Mouse (Mus musculus) heart, embryonic 15.5 days (tissue): ENCODE measurements around the gene Zcchc14. TPM values are rescaled to one million over a fixed set of nuclear protein-coding genes. Genes with fewer than 3 reads are reported as not detected.

Experiments used
- ATAC-seq: fragments of 200-750 bp; cut with Nextera tagmentation; replicated peaks from 2 replicates; pipeline ENCODE4 v1.8.0; 2017; ENCODE audit warnings: low read depth, moderate TSS enrichment; ENCODE audit not compliant: insufficient number of reproducible peaks, insufficient read depth, low FRiP score
- H3K27ac ChIP-seq: fragments of 300-500 bp; sonication (generic); 2 replicates; pipeline ENCODE4 v1.5.1; 2015; ENCODE audit warnings: mild to moderate bottlenecking, inconsistent platforms
- H3K27me3 ChIP-seq: fragments of 300-500 bp; sonication (generic); 2 replicates; pipeline ENCODE4 v1.6.1; 2015; ENCODE audit warnings: inconsistent platforms
- H3K36me3 ChIP-seq: fragments of 300-500 bp; sonication (generic); 2 replicates; pipeline ENCODE4 v1.6.1; 2015; ENCODE audit warnings: mild to moderate bottlenecking, inconsistent platforms
- H3K4me1 ChIP-seq: fragments of 300-500 bp; sonication (generic); replicated peaks from 2 replicates; pipeline ENCODE4 v1.6.1; 2015; ENCODE audit warnings: inconsistent platforms
- H3K4me2 ChIP-seq: fragments of 300-500 bp; sonication (generic); 2 replicates; pipeline ENCODE4 v1.6.1; 2015; ENCODE audit warnings: inconsistent platforms, mild to moderate bottlenecking, moderate library complexity
- H3K4me3 ChIP-seq: fragments of 300-500 bp; sonication (generic); 2 replicates; pipeline ENCODE4 v1.5.1; 2015; ENCODE audit warnings: mild to moderate bottlenecking, inconsistent platforms
- H3K9ac ChIP-seq: fragments of 300-500 bp; sonication (generic); 2 replicates; pipeline ENCODE4 v1.6.1; 2015; ENCODE audit warnings: mild to moderate bottlenecking, inconsistent platforms
- H3K9me3 ChIP-seq: fragments of 300-500 bp; sonication (generic); replicated peaks from 2 replicates; pipeline ENCODE4 v1.6.1; 2016; ENCODE audit warnings: inconsistent platforms
- WGBS: fragments of 180-500 bp; shearing (Covaris S2); methylation state at CpG from one replicate; pipeline ENCODE4 v1.1.7; 2015; ENCODE audit warnings: mixed read lengths; 5-methylcytosine and 5-hydroxymethylcytosine counted together
- polyA plus RNA-seq: library from polyadenylated mRNA; unstranded; fragments of >200 nt; fragmentation: Nextera tagmentation; extraction: Ambion mirVana; gene quantifications from 2 replicates; pipeline ENCODE4 v1.2.1, GENCODE M21; 2015

Gene Zcchc14
- 7.8 and 8.8 TPM in 2 replicates for polyA plus RNA-seq

- peak; percentile 98 for ATAC-seq
- Histone ChIP-seq H3K36me3 (no peaks in the 10 kb centered on the region), H3K9ac (peak within 1 kb of the TSS; percentile 91), H3K4me1 (peaks cover 53% of the 10 kb centered on the region), H3K27me3 (no peaks in the 10 kb centered on the region), H3K4me2 (peak within 1 kb of the TSS; percentile 98), H3K27ac (peak within 1 kb of the TSS; percentile 96), H3K4me3 (peak within 1 kb of the TSS; percentile 86), H3K9me3 (no peaks in the 10 kb centered on the region)
- WGBS = under 1% methylated on average over 62 of the region's 67 CpGs
Measured at GRCm38 (mm10) chr8:121652774-121653323, at the start of gene Zcchc14. Zcchc14 (minus strand) TSS chr8:121652901.

- Histone ChIP-seq H3K4me2 (no peak overlapping the region), H3K27ac (no peak overlapping the region), H3K9ac (no peak overlapping the region), H3K9me3 (no peaks in the 10 kb centered on the region), H3K4me1 (peaks cover 9% of the 10 kb centered on the region), H3K27me3 (peaks cover 2% of the 10 kb centered on the region), H3K4me3 (no peak overlapping the region), H3K36me3 (no peaks in the 10 kb centered on the region)
- ATAC-seq = no peak
- WGBS = 88% methylated on average over 2 of the region's 2 CpGs
Measured at GRCm38 (mm10) chr8:121699936-121700335, 47.2 kb upstream of the Zcchc14 start.

GRCm38 (mm10) chr8:121698615-121699101, 46.0 kb upstream of the Zcchc14 start:
- Histone ChIP-seq H3K27ac (no peak overlapping the region), H3K4me2 (peak overlapping the region; percentile 43), H3K9me3 (no peaks in the 10 kb centered on the region), H3K27me3 (no peaks in the 10 kb centered on the region; the same call in 1 of the 2 replicates), H3K9ac (no peak overlapping the region), H3K4me3 (no peak overlapping the region), H3K36me3 (no peaks in the 10 kb centered on the region), H3K4me1 (peaks cover 9% of the 10 kb centered on the region)
- 8% methylated on average over 9 of the region's 9 CpGs for WGBS
- ATAC-seq = no peak

GRCm38 (mm10) chr8:121697735-121698614, 45.3 kb upstream of the Zcchc14 start:
- H3K36me3 ChIP-seq = no peaks in the 10 kb centered on the region
- 3% methylated on average over 17 of the region's 17 CpGs for WGBS
- peak overlapping the region; percentile 43 for H3K4me2 ChIP-seq
- ATAC-seq = no peak
- no peaks in the 10 kb centered on the region; the same call in 1 of the 2 replicates for H3K27me3 ChIP-seq
- no peak overlapping the region for H3K9ac ChIP-seq
- peaks cover 9% of the 10 kb centered on the region for H3K4me1 ChIP-seq
- no peaks in the 10 kb centered on the region for H3K9me3 ChIP-seq
- no peak overlapping the region for H3K4me3 ChIP-seq
- no peak overlapping the region for H3K27ac ChIP-seq

- 49% methylated on average over 6 of the region's 6 CpGs for WGBS
- Histone ChIP-seq H3K4me2 (no peak overlapping the region), H3K27ac (no peak overlapping the region), H3K36me3 (no peaks in the 10 kb centered on the region), H3K4me3 (no peak overlapping the region), H3K4me1 (peaks cover 9% of the 10 kb centered on the region), H3K27me3 (no peaks in the 10 kb centered on the region; the same call in 1 of the 2 replicates), H3K9me3 (no peaks in the 10 kb centered on the region), H3K9ac (no peak overlapping the region)
- ATAC-seq = no peak
Measured at GRCm38 (mm10) chr8:121695585-121696184, 43.0 kb upstream of the Zcchc14 start.

GRCm38 (mm10) chr8:121694453-121694852, 41.8 kb upstream of the Zcchc14 start:
- H3K4me2 ChIP-seq = no peak overlapping the region

GRCm38 (mm10) chr8:121688496-121688895, 35.8 kb upstream of the Zcchc14 start:
- Histone ChIP-seq H3K9me3 (no peaks in the 10 kb centered on the region), H3K36me3 (no peaks in the 10 kb centered on the region)
- no peak for ATAC-seq

More at GRCm38 (mm10) chr8:121694453-121694852, 41.8 kb upstream of the Zcchc14 start:
- no peak overlapping the region for H3K4me3 ChIP-seq
- peaks cover 9% of the 10 kb centered on the region for H3K4me1 ChIP-seq
- no peaks in the 10 kb centered on the region; the same call in 1 of the 2 replicates for H3K27me3 ChIP-seq
- WGBS = 55% methylated on average over 4 of the region's 4 CpGs
- H3K9ac ChIP-seq = no peak overlapping the region
- H3K27ac ChIP-seq = no peak overlapping the region
- no peaks in the 10 kb centered on the region for H3K36me3 ChIP-seq
- ATAC-seq = no peak
- H3K9me3 ChIP-seq = no peaks in the 10 kb centered on the region

GRCm38 (mm10) chr8:121687455-121688161, 34.9 kb upstream of the Zcchc14 start:
- Histone ChIP-seq H3K9me3 (no peaks in the 10 kb centered on the region), H3K4me1 (peaks cover 7% of the 10 kb centered on the region), H3K36me3 (no peaks in the 10 kb centered on the region), H3K27me3 (no peaks in the 10 kb centered on the region), H3K9ac (no peak overlapping the region), H3K4me2 (no peak overlapping the region), H3K4me3 (no peak overlapping the region), H3K27ac (no peak overlapping the region)
- WGBS = 56% methylated on average over 14 of the region's 14 CpGs
- no peak for ATAC-seq

More at GRCm38 (mm10) chr8:121688496-121688895, 35.8 kb upstream of the Zcchc14 start:
- Histone ChIP-seq H3K4me2 (no peak overlapping the region), H3K27me3 (no peaks in the 10 kb centered on the region), H3K4me3 (no peak overlapping the region), H3K27ac (no peak overlapping the region), H3K4me1 (peaks cover 7% of the 10 kb centered on the region), H3K9ac (no peak overlapping the region)
- 44% methylated on average over 5 of the region's 5 CpGs for WGBS

- no peak for ATAC-seq
- WGBS = 14% methylated on average over 4 of the region's 4 CpGs
- H3K27me3 ChIP-seq = no peaks in the 10 kb centered on the region
- H3K27ac ChIP-seq = no peak overlapping the region
- no peaks in the 10 kb centered on the region for H3K9me3 ChIP-seq
- H3K4me3 ChIP-seq = no peak overlapping the region
- peaks cover 7% of the 10 kb centered on the region for H3K4me1 ChIP-seq
- no peak overlapping the region for H3K4me2 ChIP-seq
- no peaks in the 10 kb centered on the region for H3K36me3 ChIP-seq
- H3K9ac ChIP-seq = no peak overlapping the region
Measured at GRCm38 (mm10) chr8:121685419-121685818, 32.7 kb upstream of the Zcchc14 start.

GRCm38 (mm10) chr8:121683083-121683832, 30.6 kb upstream of the Zcchc14 start:
- H3K9me3 ChIP-seq = no peaks in the 10 kb centered on the region
- no peaks in the 10 kb centered on the region for H3K36me3 ChIP-seq
- H3K9ac ChIP-seq = no peak overlapping the region
- 59% methylated on average over 10 of the region's 10 CpGs for WGBS
- H3K4me2 ChIP-seq = no peak overlapping the region
- H3K27me3 ChIP-seq = no peaks in the 10 kb centered on the region
- no peak for ATAC-seq
- H3K4me1 ChIP-seq = peaks cover 7% of the 10 kb centered on the region
- no peak overlapping the region for H3K27ac ChIP-seq
- no peak overlapping the region for H3K4me3 ChIP-seq
